Mouse (Mus musculus) skeletal muscle tissue, adult 2 months (tissue): Measurements from ENCODE around the gene Gprasp1.
"Not testable (repeated sequence)": the region's sequence is repeated elsewhere in the genome, so short reads cannot be mapped to it uniquely, and the experiment has no call there.

Experiments
- DNase-seq: peaks from one replicate; pipeline ENCODE4 v3.0.0-alpha.2; 2012; ENCODE audit warnings: low read depth, low spot score

Gene Gprasp1

GRCm38 (mm10) chrX:135742304-135743055 lies at the start of gene Gprasp1, which contains the start of gene Armcx5:
Gprasp1 (plus strand) TSS chrX:135742733.
Armcx5 (plus strand) TSS chrX:135742733.
- peak; percentile 85 for DNase-seq

- DNase-seq: no peak
These were observed 48.9 kb upstream of the Gprasp1 start, which contains the start of gene Tcp11x2 for GRCm38 (mm10) chrX:135693633-135694032. Tcp11x2 (minus strand) TSS chrX:135693790.

- no peak for DNase-seq
These were observed 39.4 kb upstream of the Gprasp1 start for GRCm38 (mm10) chrX:135703111-135703510.

GRCm38 (mm10) chrX:135704349-135704748 lies 38.2 kb upstream of the Gprasp1 start:
- no peak for DNase-seq

GRCm38 (mm10) chrX:135712845-135713244 lies 29.7 kb upstream of the Gprasp1 start:
- no peak for DNase-seq

GRCm38 (mm10) chrX:135725161-135725560 lies 17.4 kb upstream of the Gprasp1 start, which contains the start of gene Tmsb15a:
Tmsb15a (minus strand) TSS chrX:135725261.
- DNase-seq: no peak

GRCm38 (mm10) chrX:135738730-135739520 lies 3.6 kb upstream of the Gprasp1 start:
- no peak for DNase-seq

GRCm38 (mm10) chrX:135743056-135743355 lies 473 bp downstream of the Gprasp1 start:
- DNase-seq: no peak

GRCm38 (mm10) chrX:135745376-135745775 lies 2.8 kb downstream of the Gprasp1 start:
- DNase-seq: not testable (repeated sequence)

GRCm38 (mm10) chrX:135752832-135753231 lies 10.3 kb downstream of the Gprasp1 start:
- peak; percentile 37 for DNase-seq

GRCm38 (mm10) chrX:135761707-135762106 lies 19.2 kb downstream of the Gprasp1 start:
- DNase-seq: no peak

GRCm38 (mm10) chrX:135768043-135768548 lies 25.6 kb downstream of the Gprasp1 start:
- no peak for DNase-seq

GRCm38 (mm10) chrX:135768565-135768964 lies 26.0 kb downstream of the Gprasp1 start:
- DNase-seq: no peak

- no peak for DNase-seq
These were observed 49.0 kb downstream of the Gprasp1 start for GRCm38 (mm10) chrX:135791536-135791935.

GRCm38 (mm10) chrX:135792326-135792725 lies 49.8 kb downstream of the Gprasp1 start:
- no peak for DNase-seq

GRCm38 (mm10) chrX:135795591-135796304 lies 53.2 kb downstream of the Gprasp1 start:
- not testable (repeated sequence) for DNase-seq

- DNase-seq: not testable (repeated sequence)
These were observed 54.0 kb downstream of the Gprasp1 start for GRCm38 (mm10) chrX:135796305-135797211.

GRCm38 (mm10) chrX:135797212-135797644 lies 54.7 kb downstream of the Gprasp1 start, which contains the start of gene Bhlhb9:
Bhlhb9 (plus strand) TSS chrX:135797594.
- peak; percentile 32 for DNase-seq

- no peak for DNase-seq
These were observed 61.6 kb downstream of the Gprasp1 start for GRCm38 (mm10) chrX:135804149-135804548.

GRCm38 (mm10) chrX:135805780-135806179 lies 63.2 kb downstream of the Gprasp1 start:
- DNase-seq: peak; percentile 6
